Mouse (Mus musculus): ENCODE measurements around the gene Vstm4.

Gene Vstm4

GRCm38 (mm10) chr14:32856681-32857328 lies at the start of gene Vstm4:
TSS of gene Vstm4 (plus strand) at chr14:32856756.
- DNase-seq (ENCODE audit: low read depth, low spot score) = no peak

GRCm38 (mm10) chr14:32810111-32810510 lies 46.4 kb upstream of the Vstm4 start:
- DNase-seq (ENCODE audit: low read depth, low spot score) = no peak

DNA sequence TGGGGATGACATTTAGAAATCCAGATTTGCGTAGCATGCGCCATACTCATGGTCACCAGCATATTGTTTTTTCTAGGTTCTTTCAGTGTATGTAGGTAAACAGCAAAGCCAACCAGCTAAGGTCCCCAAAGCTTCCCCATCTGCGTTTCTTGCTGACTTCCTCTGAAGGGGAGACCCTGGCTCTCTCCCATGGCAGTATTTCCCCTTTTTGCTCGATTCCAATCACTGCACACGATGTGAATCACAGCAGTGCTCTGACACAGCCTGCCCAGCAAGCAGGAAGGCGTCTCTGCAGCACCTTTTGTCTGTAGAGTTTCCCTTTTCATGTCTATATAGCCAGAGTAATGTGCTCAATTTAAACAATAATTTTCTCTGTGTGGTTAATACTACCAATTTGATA lies 44.1 kb upstream of the Vstm4 start:
- DNase-seq (ENCODE audit: low read depth, low spot score) = no peak

DNA sequence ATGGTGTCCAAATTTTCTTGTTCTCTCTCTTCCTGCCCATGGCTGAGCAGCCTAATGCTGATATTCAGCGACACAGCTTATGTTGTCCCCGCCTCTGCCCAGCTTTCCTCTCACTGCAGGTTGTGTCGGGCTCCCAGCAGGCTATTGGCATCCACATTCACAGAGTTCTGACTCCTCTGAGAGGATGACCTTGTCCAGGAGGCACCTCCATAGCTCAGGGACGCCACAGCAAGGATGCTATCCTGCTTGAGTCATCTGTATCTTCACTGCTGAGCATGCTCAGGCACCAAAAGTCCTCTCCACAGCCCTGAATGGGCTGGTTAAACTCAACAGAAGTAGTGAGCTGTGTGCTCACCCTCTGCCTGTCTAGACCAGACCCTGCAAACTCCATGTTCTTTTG lies 41.6 kb upstream of the Vstm4 start:
- DNase-seq (ENCODE audit: low read depth, low spot score) = no peak

DNA sequence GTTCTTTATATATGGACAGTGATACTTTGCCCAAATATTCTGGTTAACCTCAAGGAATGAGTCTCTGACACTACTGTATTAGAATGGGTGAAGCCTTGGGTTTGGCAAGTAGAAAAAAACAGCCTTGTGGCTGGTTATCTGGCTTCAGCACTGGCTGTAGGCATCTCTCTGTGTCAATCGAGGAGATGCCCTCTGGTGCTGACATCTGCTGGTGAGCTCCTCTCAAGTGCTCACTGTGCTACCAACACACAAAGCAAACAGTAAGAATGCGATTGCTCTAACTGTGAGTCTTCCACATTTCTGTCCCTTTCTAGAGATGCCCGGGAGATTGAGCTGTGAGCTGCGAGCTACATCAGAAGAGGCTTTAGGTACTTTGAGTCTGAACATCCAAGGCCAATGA lies 40.0 kb upstream of the Vstm4 start:
- DNase-seq (ENCODE audit: low read depth, low spot score) = peak; percentile 56

DNA sequence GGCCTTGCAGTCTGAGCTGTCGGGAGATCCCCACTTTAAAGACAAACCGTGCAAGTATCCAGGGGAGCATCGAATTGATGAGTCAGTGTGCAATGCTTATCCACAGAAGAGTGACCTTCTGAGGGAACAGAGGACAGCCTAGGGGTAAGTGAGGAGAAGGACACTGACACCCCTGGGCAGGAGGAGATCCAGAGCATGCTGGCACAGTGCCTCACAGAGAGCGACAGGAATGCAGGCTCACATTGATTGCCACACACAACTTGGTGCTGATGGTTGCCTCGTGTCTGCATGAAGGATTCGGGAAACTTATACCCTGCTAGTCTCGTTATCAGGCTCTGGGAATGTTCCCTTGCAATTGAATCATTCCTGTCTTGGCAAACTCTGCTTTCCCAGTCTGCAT lies 39.3 kb upstream of the Vstm4 start:
- DNase-seq (ENCODE audit: low read depth, low spot score) = no peak

DNA sequence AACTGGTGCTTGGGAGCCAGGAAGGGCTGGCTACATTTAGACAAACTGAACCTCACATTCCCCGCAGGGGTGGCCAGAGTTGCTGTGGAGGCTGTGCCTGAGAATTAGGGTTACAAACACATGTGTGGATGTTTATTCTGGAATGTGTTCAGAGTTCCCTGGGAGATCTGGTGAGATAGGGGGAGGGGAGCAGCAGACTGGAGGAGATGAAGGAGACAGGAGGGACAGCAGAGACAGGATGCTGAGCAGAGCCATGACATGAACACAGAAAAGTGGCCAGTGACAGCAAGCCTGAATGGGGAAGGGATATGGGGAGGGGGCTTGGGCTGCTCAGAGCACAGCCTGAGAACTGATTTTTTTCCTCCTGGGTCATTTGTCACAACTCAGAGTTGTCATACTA lies 37.3 kb upstream of the Vstm4 start:
- no peak for DNase-seq (ENCODE audit: low read depth, low spot score)

- no peak for DNase-seq (ENCODE audit: low read depth, low spot score)
Measured at GRCm38 (mm10) chr14:32822812-32823211, 33.7 kb upstream of the Vstm4 start.

GRCm38 (mm10) chr14:32823861-32824260 lies 32.7 kb upstream of the Vstm4 start:
- DNase-seq (ENCODE audit: low read depth, low spot score) = no peak

GRCm38 (mm10) chr14:32824267-32825150 lies 32.0 kb upstream of the Vstm4 start:
- DNase-seq (ENCODE audit: low read depth, low spot score) = no peak

DNA sequence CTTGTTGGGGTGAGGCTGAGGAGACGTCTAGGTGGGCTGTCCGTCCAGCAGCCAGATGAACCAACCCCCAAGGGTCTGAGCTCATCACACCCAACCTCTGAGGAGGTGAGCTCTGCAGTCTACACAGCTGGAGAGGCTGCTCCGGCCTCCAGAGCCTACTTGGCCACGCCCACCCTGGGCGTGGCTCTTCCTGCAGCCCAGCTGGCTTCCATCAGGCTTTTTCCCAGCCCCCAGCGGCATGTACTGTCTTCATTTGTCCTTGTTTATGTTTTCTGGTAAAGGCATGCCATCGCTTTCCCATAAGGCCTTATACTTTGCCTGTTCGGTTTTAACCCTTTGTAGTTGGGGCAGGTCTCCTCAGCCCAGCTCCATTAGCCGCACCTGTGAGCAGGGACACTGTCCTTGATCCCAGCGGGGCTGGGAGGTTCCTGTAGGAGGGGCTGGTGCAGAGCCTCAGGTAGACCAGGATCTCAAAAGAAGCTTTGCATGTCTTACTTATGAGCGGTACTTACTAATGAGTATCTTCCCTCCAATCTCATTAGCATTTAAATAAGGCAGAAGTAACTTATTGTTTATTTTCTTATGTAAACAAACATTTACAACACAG lies 31.0 kb upstream of the Vstm4 start:
- DNase-seq (ENCODE audit: low read depth, low spot score) = no peak

DNA sequence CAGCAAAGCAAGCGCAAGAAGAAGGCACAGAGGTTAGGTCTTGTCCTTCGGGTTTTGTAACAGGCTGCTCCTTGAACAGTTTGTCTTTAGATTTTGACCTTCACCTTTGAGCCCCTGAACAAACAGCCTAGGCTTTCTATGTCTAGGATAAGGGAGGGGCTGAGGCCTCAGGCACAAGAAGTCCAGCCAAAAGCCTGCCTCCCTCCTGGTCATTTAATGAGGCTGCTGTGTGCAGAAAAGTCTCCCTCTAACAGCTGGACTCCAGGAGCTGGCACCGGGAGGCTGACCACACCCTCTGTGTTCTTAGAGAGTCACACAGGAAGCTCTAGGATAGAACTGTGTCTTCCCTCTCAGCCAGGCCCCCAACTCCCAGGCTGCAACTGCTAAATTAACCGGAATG lies 29.4 kb upstream of the Vstm4 start:
- no peak for DNase-seq (ENCODE audit: low read depth, low spot score)

DNA sequence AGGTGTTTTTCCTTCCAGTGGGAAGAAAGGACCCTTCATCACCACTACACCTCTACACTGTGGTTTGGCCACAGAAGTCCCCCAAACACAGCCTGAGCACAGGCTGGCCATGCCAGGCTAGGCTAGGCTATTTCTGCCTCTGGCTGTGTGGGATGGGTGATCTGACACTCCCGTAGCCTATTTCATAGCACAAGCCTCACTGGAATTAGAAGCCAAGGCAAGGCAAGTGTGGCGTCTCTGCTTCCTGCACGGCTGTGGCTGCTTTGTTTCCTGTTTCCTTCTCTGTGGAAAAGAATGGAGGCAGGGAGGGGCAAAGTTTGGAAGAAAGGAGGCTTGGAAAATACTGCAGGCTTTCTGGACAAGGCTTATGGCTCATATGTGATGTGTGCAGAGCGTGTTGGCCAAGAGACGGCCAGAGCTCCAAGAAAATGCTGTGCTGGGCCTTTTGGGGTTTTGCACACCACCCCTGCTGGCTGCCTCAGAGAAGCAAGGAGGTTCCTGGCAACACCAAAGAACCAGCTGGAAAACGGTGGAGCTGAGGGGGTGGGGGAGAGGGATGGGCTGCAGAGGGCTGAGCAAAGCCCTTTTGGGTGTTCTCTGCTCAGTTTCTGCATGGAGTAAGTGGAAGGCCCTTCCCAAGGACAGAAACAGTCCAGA lies 28.4 kb upstream of the Vstm4 start:
- DNase-seq (ENCODE audit: low read depth, low spot score) = no peak

- no peak for DNase-seq (ENCODE audit: low read depth, low spot score)
Measured at GRCm38 (mm10) chr14:32833847-32834246, 22.7 kb upstream of the Vstm4 start, which contains the start of gene Fam170b. TSS of gene Fam170b (plus strand) at chr14:32833962.

DNA sequence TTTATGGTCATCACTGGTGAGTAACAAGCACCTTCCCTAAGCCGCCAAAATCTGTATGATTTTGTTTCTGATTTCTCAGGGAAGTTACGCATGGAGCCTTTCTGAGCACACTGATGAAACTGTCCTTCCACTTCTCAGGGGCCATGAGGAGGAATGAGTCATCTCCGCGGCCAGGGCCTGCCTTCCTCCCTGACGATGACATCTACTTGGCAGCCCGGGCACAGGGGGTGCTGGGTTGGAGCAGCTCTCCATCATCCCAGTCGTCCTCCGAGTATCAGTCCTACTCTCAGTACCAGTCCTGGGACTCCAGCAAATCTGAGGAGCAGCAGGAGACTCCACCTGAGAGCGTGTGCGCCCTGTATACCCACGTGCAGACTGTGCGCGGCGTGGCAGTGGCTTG lies 21.4 kb upstream of the Vstm4 start:
- DNase-seq (ENCODE audit: low read depth, low spot score) = no peak

DNA sequence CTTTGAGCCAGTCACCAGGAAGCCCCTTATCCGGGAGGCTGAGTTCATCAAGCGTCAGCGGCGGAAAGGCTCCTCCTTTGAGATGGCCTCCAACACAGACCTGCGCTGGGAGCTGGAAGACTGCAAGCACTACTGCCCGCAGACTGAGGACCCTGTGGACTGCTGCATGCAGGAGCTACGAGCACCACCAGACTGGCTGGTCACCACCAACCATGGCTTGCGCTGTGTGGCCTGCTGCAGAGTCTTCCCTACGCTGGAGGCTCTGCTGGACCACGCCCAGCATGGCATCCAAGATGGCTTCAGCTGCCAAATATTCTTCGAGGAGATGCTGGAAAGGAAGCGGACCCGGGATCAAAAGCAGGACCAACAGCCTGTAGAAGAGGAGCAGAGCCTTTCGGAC lies 21.0 kb upstream of the Vstm4 start:
- no peak for DNase-seq (ENCODE audit: low read depth, low spot score)

- DNase-seq (ENCODE audit: low read depth, low spot score) = no peak
Measured at GRCm38 (mm10) chr14:32836191-32836590, 20.4 kb upstream of the Vstm4 start.

DNA sequence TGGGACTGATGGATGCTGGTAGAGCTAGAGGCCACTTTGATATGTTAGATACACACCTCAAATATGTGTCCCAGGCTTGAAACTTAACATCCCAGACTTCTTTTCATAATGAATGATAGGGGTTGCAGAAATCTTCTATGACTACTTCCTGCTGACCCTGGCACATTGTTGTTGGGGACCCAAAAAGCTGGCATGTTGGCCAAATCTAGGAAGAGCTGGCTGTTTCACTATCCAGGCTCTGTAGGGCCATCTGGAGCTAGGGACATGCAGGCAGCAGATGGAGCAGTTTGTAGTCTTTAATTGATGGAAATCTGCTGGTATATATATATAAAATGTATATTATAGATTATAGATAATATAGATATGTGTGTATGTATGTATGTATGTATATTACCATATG lies 14.5 kb upstream of the Vstm4 start:
- no peak for DNase-seq (ENCODE audit: low read depth, low spot score)

DNA sequence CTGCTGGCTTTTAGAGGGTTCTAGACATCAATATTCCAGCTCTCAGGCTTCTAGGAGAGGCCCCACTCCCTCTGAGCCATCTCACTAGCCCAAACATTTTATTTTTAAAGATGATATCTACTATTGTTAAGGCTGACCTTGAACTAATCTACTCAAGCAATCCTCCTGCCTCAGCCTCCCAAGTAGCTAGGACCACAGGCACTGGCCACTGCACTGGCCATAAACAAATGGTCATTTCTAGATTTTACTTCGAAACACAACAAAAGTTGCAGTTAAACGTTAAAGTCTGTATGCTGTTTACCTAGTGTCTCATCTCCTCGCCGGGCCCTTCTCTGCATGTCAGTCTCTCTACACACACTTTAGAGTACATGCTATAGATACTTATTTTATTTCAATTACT lies 2.5 kb upstream of the Vstm4 start:
- no peak for DNase-seq (ENCODE audit: low read depth, low spot score)

- DNase-seq (ENCODE audit: low read depth, low spot score) = no peak
Measured at GRCm38 (mm10) chr14:32856246-32856645, 310 bp upstream of the Vstm4 start.

GRCm38 (mm10) chr14:32858361-32858760 lies 1.8 kb downstream of the Vstm4 start:
- no peak for DNase-seq (ENCODE audit: low read depth, low spot score)

GRCm38 (mm10) chr14:32858941-32859510 lies 2.5 kb downstream of the Vstm4 start:
- DNase-seq (ENCODE audit: low read depth, low spot score) = no peak
